7 mouse cellular contexts compared by ENCODE assay signal in the genomic region with DNA sequence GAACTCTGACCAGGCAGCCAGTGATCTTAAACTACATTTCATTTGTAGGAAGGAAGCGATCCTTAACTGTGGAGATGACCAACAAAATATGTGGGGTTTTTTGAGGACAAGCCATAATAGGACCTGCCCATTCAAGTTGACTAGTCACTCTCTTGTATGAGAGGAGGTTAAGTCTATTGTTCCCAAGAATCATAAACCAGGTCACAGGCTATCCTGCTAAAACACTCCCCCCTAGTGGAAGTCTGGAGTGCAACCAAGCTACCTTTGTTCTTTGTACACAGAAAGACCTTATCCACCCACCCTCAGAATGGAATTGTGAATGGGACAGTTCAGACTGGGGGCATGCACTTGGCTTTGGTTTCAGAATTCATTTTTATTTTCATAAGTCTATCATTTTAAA. TPM values are rescaled to one million over a fixed set of nuclear protein-coding genes. Genes with fewer than 3 reads are reported as not detected.
DNase-seq lines count a peak whose midpoint lies in the region; ATAC-seq and TF ChIP-seq lines count a peak whose summit lies in the region.

No protein-coding gene starts in this region.

- H3K4me2 ChIP-seq in liver, embryonic 12.5 days: no peak overlapping the region
- no peak overlapping the region for H3K4me2 ChIP-seq in forebrain, postnatal 0 days (ENCODE audit: low read depth)

- H3K9me3 ChIP-seq in liver, embryonic 12.5 days (replicated peaks): no peaks in the 10 kb centered on the region
- no peaks in the 10 kb centered on the region for H3K9me3 ChIP-seq in forebrain, postnatal 0 days (ENCODE audit: low read length)

- H3K4me3 ChIP-seq in liver, adult 2 months (ENCODE audit: insufficient read depth, low read depth, low read length): no peak overlapping the region
- H3K4me3 ChIP-seq in liver, embryonic 12.5 days: no peak overlapping the region
- H3K4me3 ChIP-seq in forebrain, postnatal 0 days (ENCODE audit: low read depth, low read length): no peak overlapping the region

- peak; percentile 25; the same call in 1 of the 2 replicates for TF ChIP-seq CTCF in liver, adult 2 months (IDR thresholded peaks at IDR 0.05; ENCODE audit: low read depth, low read length)
- TF ChIP-seq CTCF in forebrain, postnatal 0 days (IDR thresholded peaks at IDR 0.05; ENCODE audit: low read depth): peak; percentile 62

- H3K79me2 ChIP-seq in liver, adult 2 months (ENCODE audit: control insufficient read depth, insufficient read depth, low read length): no peaks in the 10 kb centered on the region

- H3K27me3 ChIP-seq in liver, adult 2 months (ENCODE audit: control insufficient read depth, insufficient read depth, low read length): no peaks in the 10 kb centered on the region
- no peaks in the 10 kb centered on the region for H3K27me3 ChIP-seq in liver, embryonic 12.5 days (replicated peaks)
- no peaks in the 10 kb centered on the region for H3K27me3 ChIP-seq in forebrain, postnatal 0 days (ENCODE audit: insufficient read depth, low read length)

- peaks cover 13% of the 10 kb centered on the region for H3K36me3 ChIP-seq in liver, adult 2 months (ENCODE audit: control insufficient read depth, insufficient read depth, low read length)
- peaks cover 71% of the 10 kb centered on the region for H3K36me3 ChIP-seq in liver, embryonic 12.5 days
- H3K36me3 ChIP-seq in forebrain, postnatal 0 days (ENCODE audit: insufficient read depth): no peaks in the 10 kb centered on the region

- DNase-seq in liver, adult 2 months (ENCODE audit: extremely low read depth, low read depth, low spot score): peak; percentile 73
- DNase-seq in R1 (ENCODE audit: low read depth, low spot score): peak; percentile 74
- DNase-seq in forebrain, postnatal 0 days: peak; percentile 27
- DNase-seq in naive thymus-derived CD4-positive, alpha-beta T cell, adult 2 months (ENCODE audit: low read depth): peak; percentile 49
- no peak for DNase-seq in testis, postnatal 10 days (ENCODE audit: low spot score)

- 16% methylated on average over 1 of the region's 1 CpGs for WGBS in liver, adult 2 months
- 70% methylated on average over 1 of the region's 1 CpGs for WGBS in liver, embryonic 12.5 days (ENCODE audit: insufficient replicate concordance)
- WGBS in forebrain, postnatal 0 days: 82% methylated on average over 1 of the region's 1 CpGs

- no peak overlapping the region for H3K9ac ChIP-seq in liver, adult 2 months (ENCODE audit: low read depth, low read length)
- no peak overlapping the region for H3K9ac ChIP-seq in liver, embryonic 12.5 days
- no peak overlapping the region for H3K9ac ChIP-seq in forebrain, postnatal 0 days

- ATAC-seq in liver, embryonic 12.5 days: no peak
- peak; percentile 43 for ATAC-seq in forebrain, postnatal 0 days
- no peak for ATAC-seq in monocyte, adult 5-6 weeks (replicated peaks; ENCODE audit: insufficient number of reproducible peaks, low FRiP score, low TSS enrichment, poor library complexity, severe bottlenecking)

- peaks cover 25% of the 10 kb centered on the region for H3K4me1 ChIP-seq in liver, adult 2 months (ENCODE audit: control insufficient read depth, insufficient read depth, low read length)
- H3K4me1 ChIP-seq in liver, embryonic 12.5 days: peaks cover 38% of the 10 kb centered on the region
- no peaks in the 10 kb centered on the region for H3K4me1 ChIP-seq in forebrain, postnatal 0 days (ENCODE audit: insufficient read depth)

- no peak for TF ChIP-seq POLR2A in liver, adult 2 months (IDR thresholded peaks at IDR 0.05; ENCODE audit: extremely low read depth, insufficient read depth, low read length)

- no peak overlapping the region for H3K27ac ChIP-seq in liver, adult 2 months (replicated peaks; ENCODE audit: insufficient read depth, low read depth, low read length)
- H3K27ac ChIP-seq in liver, embryonic 12.5 days: no peak overlapping the region
- H3K27ac ChIP-seq in forebrain, postnatal 0 days (ENCODE audit: low read depth, low read length): no peak overlapping the region

RNA-seq across cellular contexts. Expression of gene Ssr1, which starts 49.7 kb away (rescaled TPM):
- 24.2 and 25.6 TPM in 2 replicates for total RNA-seq in liver, adult 2 months (2014; rRNA removed)
- polyA plus RNA-seq in liver, adult 2 months (2012; rRNA removed): 5.9 and 6.9 TPM in 2 replicates
- polyA plus RNA-seq in liver, embryonic 12.5 days (2016; fragmentation: Nextera tagmentation; extraction: Ambion mirVana): 103 and 107 TPM in 2 replicates
- total RNA-seq in forebrain, postnatal 0 days (2014; rRNA removed): 36.4 and 48.8 TPM in 2 replicates
- polyA plus RNA-seq in forebrain, postnatal 0 days (2015; fragmentation: Nextera tagmentation; extraction: Ambion mirVana): 71.1 and 75.6 TPM in 2 replicates
- total RNA-seq in monocyte, adult 5-6 weeks (2017): 66.0 to 74.1 TPM (median 72.0 TPM) in 3 replicates
